Mouse (Mus musculus): ENCODE data around the gene Vgll4. TPM values are rescaled to one million over a fixed set of nuclear protein-coding genes. Genes with fewer than 3 reads are reported as not detected.
A peak's percentile ranks its signal among the peaks of the same experiment; 100 is the strongest.

Vgll4 gene
- polyA plus RNA-seq, 1 experiment from 2014 or later, result 76.8 TPM

DNA sequence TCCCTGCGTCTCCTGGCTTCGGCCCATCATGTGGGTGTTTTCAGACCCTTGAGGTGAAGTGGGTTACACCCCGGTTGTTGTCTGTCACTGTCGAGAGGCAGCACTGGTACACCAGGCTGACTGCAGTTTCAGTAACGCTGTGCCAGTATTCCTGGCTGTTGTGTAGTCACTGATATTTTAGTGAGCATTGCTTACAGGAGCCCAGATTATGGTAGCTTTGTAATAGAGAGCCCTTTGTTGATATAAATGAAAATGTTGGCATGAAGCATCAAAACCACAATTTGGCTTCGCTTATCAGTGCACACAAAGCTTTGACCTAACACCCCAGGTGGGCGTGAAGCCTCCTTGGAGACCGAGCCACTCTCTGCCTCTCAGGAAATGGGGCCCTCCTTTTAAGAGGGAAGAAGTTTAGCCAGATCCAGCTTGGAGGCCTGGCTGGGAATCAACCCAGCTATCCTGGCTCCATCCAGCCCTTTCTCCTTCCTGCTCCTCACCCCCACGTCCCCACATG, 149.8 kb downstream of the Vgll4 start:
- DNase-seq (ENCODE audit: low spot score), result peak; percentile 86
- Histone ChIP-seq H3K4me1 (ENCODE audit: control insufficient read depth, insufficient read depth, low read length) (peaks cover 32% of the 10 kb centered on the region), H3K36me3 (ENCODE audit: control insufficient read depth, insufficient read depth, low read length) (no peaks in the 10 kb centered on the region), H3K9ac (ENCODE audit: low read depth, low read length) (no peak overlapping the region), H3K4me3 (ENCODE audit: low read depth, low read length) (no peak overlapping the region), H3K27me3 (replicated peaks; ENCODE audit: control insufficient read depth, insufficient read depth, low read length) (no peaks in the 10 kb centered on the region), H3K27ac (replicated peaks; ENCODE audit: low read depth, low read length) (peak overlapping the region; percentile 67), H3K9me3 (ENCODE audit: control insufficient read depth, low read length) (peaks cover 8% of the 10 kb centered on the region), H3K4me2 (ENCODE audit: low read depth, low read length) (no peak overlapping the region)
- peak; percentile 74 for ATAC-seq (ENCODE audit: low read depth)
- 45% methylated on average over 9 of the region's 9 CpGs for WGBS

DNA sequence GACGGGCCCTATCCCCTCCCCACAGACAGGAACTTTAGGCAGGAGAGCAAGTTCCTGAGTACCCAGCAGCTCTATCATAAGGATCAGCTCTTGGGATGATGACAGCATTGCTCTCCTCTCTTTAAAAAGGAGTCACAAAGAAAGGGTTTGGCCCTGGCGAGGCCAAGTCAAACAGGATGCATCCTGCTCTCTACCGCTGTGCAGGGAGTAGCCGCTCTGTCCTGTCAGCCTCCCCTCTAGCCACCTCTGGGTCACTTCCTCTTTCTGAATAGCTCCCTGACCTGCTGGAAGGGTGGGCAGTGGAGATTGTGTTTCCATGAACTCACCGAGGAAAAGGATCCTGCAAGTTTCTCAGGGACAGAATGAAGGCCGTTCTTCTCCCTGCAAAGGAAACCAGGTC, 151.3 kb downstream of the Vgll4 start:
- Histone ChIP-seq H3K4me2 (ENCODE audit: low read depth, low read length) (no peak overlapping the region), H3K36me3 (ENCODE audit: control insufficient read depth, insufficient read depth, low read length) (no peaks in the 10 kb centered on the region), H3K9me3 (ENCODE audit: control insufficient read depth, low read length) (peaks cover 10% of the 10 kb centered on the region), H3K4me3 (ENCODE audit: low read depth, low read length) (no peak overlapping the region), H3K27me3 (replicated peaks; ENCODE audit: control insufficient read depth, insufficient read depth, low read length) (no peaks in the 10 kb centered on the region), H3K27ac (replicated peaks; ENCODE audit: low read depth, low read length) (0 out of 2 replicates have a peak overlapping the region, but pooled peaks have one; percentile 44), H3K9ac (ENCODE audit: low read depth, low read length) (no peak overlapping the region), H3K4me1 (ENCODE audit: control insufficient read depth, insufficient read depth, low read length) (peaks cover 32% of the 10 kb centered on the region)
- no peak for DNase-seq (ENCODE audit: low spot score)
- 51% methylated on average over 6 of the region's 6 CpGs for WGBS
- no peak for ATAC-seq (ENCODE audit: low read depth)

DNA sequence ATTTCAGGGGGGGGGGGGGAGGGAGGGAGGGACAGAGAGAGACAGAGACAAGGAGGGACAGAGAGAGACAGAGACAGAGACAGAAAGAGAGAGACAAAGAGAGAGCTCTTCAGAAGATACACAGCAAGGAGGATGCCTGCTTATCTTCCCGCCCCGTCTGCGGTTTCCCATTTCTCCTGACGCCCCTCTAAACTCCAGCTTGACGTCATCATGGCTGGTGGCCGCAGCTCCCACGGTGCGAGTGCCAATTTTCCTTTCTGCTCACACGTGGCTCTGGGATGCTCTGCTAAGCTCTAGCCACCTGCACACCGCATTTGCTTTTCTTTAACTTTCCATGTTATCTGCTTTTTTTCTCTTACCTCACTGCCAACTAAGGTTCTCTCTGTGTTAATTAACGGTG, 151.8 kb downstream of the Vgll4 start:
- Histone ChIP-seq H3K9ac (ENCODE audit: low read depth, low read length) (no peak overlapping the region), H3K4me2 (ENCODE audit: low read depth, low read length) (no peak overlapping the region), H3K27ac (replicated peaks; ENCODE audit: low read depth, low read length) (0 out of 2 replicates have a peak overlapping the region, but pooled peaks have one; percentile 29), H3K4me1 (ENCODE audit: control insufficient read depth, insufficient read depth, low read length) (peaks cover 32% of the 10 kb centered on the region), H3K4me3 (ENCODE audit: low read depth, low read length) (no peak overlapping the region), H3K9me3 (ENCODE audit: control insufficient read depth, low read length) (peaks cover 9% of the 10 kb centered on the region), H3K36me3 (ENCODE audit: control insufficient read depth, insufficient read depth, low read length) (no peaks in the 10 kb centered on the region), H3K27me3 (replicated peaks; ENCODE audit: control insufficient read depth, insufficient read depth, low read length) (no peaks in the 10 kb centered on the region)
- 43% methylated on average over 11 of the region's 11 CpGs for WGBS
- no peak for ATAC-seq (ENCODE audit: low read depth)
- peak; percentile 75 for DNase-seq (ENCODE audit: low spot score)

DNA sequence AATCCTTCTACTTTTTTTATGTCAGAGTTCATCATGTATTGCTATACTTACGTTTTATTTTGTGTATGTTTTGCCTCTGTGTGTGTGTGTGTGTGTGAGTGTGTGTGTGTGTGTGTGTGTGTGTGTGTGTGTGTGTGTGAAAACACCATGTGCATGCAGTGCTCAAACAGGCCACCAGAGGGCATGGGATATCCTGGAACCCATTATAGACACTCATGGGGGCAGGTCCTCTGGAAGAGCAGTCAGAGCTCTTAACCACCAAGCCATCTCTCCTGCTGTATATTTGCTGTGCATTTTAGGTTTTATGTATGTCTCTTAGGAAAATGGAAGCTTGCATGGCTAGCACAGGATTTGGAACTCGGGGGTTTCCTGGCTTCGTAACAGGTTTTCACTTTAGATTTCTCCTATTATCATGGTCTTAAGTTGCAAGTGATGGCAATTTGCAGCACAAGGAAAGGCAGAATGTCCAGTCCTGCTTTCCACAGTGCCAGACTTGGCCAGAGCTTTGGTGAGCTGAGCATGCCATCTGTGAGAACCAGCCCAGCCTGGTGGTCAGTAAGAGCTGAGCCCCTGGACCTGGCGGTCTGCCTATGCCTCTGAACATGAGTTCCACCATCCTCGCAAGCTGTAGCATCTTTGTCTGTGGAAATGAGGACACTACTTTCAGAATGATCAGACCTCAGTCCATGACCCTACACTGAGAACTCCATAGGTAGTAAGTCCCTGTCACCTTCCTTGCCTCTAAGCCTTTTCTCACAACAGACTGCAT, 154.7 kb downstream of the Vgll4 start:
- H3K36me3 ChIP-seq (ENCODE audit: control insufficient read depth, insufficient read depth, low read length), result no peaks in the 10 kb centered on the region
- no peak overlapping the region for H3K9ac ChIP-seq (ENCODE audit: low read depth, low read length)
- no peak overlapping the region for H3K27ac ChIP-seq (replicated peaks; ENCODE audit: low read depth, low read length)
- peaks cover 24% of the 10 kb centered on the region for H3K4me1 ChIP-seq (ENCODE audit: control insufficient read depth, insufficient read depth, low read length)
- H3K4me3 ChIP-seq (ENCODE audit: low read depth, low read length), result no peak overlapping the region
- no peak overlapping the region for H3K4me2 ChIP-seq (ENCODE audit: low read depth, low read length)
- peaks cover 3% of the 10 kb centered on the region; the same call in 1 of the 2 replicates for H3K9me3 ChIP-seq (ENCODE audit: control insufficient read depth, low read length)
- DNase-seq (ENCODE audit: low spot score), result no peak
- WGBS, result 97% methylated on average over 5 of the region's 5 CpGs
- ATAC-seq (ENCODE audit: low read depth), result no peak
- H3K27me3 ChIP-seq (replicated peaks; ENCODE audit: control insufficient read depth, insufficient read depth, low read length), result no peaks in the 10 kb centered on the region

DNA sequence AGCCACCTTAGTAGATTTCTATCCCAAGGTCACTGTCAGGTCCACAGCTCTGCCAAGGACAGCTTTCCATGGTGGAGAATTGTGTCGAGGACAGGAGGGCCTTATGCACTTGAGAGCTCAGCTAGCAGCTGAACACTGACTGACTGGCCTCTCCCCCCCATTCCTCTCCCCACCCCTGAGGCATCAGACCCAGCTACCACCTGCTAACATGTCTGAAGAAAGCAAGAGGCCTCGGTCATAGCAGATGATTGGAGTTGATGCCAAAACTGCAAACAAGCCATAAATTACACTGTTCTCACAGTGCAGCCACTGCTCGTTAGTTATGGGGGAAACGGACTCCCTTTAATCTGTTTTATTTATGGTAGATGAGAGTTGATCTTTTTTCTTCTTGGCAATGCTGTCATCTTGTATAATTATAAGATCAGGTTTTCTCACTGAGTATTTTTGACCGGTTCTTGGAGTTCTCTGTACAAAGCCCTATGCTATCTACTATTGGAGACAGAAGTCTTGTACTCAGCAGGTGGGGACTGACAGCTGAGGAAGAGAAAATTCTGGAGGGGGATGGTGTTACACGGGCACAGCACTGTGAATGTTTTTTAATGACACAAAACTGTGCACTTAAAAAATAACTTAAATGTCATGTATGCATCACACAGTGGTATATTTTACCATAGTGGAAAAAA, 155.5 kb downstream of the Vgll4 start:
- H3K27me3 ChIP-seq (replicated peaks; ENCODE audit: control insufficient read depth, insufficient read depth, low read length), result no peaks in the 10 kb centered on the region
- H3K9ac ChIP-seq (ENCODE audit: low read depth, low read length), result no peak overlapping the region
- H3K4me3 ChIP-seq (ENCODE audit: low read depth, low read length), result no peak overlapping the region
- peak; percentile 80 for ATAC-seq (ENCODE audit: low read depth)
- peak; percentile 85 for DNase-seq (ENCODE audit: low spot score)
- peaks cover 3% of the 10 kb centered on the region; the same call in 1 of the 2 replicates for H3K9me3 ChIP-seq (ENCODE audit: control insufficient read depth, low read length)
- 59% methylated on average over 6 of the region's 6 CpGs for WGBS
- H3K4me1 ChIP-seq (ENCODE audit: control insufficient read depth, insufficient read depth, low read length), result peaks cover 23% of the 10 kb centered on the region
- no peaks in the 10 kb centered on the region for H3K36me3 ChIP-seq (ENCODE audit: control insufficient read depth, insufficient read depth, low read length)
- H3K4me2 ChIP-seq (ENCODE audit: low read depth, low read length), result no peak overlapping the region
- H3K27ac ChIP-seq (replicated peaks; ENCODE audit: low read depth, low read length), result no peak overlapping the region; the same call in 1 of the 2 replicates

DNA sequence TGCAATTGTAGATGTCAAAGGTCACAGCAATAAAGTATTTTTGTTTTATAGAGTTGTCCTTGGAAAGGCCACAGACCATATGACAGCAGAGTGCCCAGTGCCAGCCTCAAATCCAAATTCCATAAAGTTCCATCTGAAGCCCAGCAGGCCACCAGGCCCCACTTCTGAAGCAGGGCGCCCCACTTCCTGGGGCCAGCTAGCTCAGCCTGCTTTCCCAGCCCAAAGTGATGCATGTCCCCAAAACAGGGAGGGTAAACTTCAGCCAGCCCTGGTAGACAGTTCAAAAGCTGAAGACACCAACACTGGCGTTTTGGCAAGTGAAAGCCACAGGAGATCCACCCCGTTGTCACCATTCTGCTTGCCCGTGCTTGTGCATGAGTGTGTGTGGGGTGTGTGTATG, 157.0 kb downstream of the Vgll4 start:
- Histone ChIP-seq H3K9ac (ENCODE audit: low read depth, low read length) (no peak overlapping the region), H3K27ac (replicated peaks; ENCODE audit: low read depth, low read length) (no peak overlapping the region), H3K4me1 (ENCODE audit: control insufficient read depth, insufficient read depth, low read length) (peaks cover 15% of the 10 kb centered on the region; the same call in 1 of the 2 replicates), H3K4me3 (ENCODE audit: low read depth, low read length) (no peak overlapping the region), H3K4me2 (ENCODE audit: low read depth, low read length) (no peak overlapping the region), H3K9me3 (ENCODE audit: control insufficient read depth, low read length) (peaks cover 3% of the 10 kb centered on the region; the same call in 1 of the 2 replicates), H3K27me3 (replicated peaks; ENCODE audit: control insufficient read depth, insufficient read depth, low read length) (no peaks in the 10 kb centered on the region), H3K36me3 (ENCODE audit: control insufficient read depth, insufficient read depth, low read length) (no peaks in the 10 kb centered on the region)
- WGBS, result 90% methylated on average over 4 of the region's 4 CpGs
- no peak for ATAC-seq (ENCODE audit: low read depth)
- no peak for DNase-seq (ENCODE audit: low spot score)

DNA sequence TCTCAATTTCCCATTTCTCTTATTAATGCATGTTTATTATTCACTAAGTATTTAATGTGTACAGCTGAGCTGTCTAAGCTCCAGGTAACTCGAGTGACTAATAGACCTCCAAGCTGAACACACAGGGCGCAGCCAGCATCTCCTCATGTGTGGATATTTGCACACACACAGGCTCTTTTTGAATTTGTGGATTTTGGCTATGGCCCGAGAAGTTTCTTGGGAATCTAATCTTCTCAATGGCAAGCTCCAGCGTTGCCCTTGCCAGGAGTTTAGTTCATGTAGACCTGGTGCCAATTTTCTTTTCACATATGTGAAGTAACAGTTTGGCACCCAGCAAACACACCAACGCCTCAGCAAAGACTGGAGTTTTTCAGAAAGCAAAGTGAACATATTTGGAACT, 157.5 kb downstream of the Vgll4 start:
- H3K27ac ChIP-seq (replicated peaks; ENCODE audit: low read depth, low read length), result peak overlapping the region; percentile 28; the same call in 1 of the 2 replicates
- H3K4me2 ChIP-seq (ENCODE audit: low read depth, low read length), result no peak overlapping the region
- no peak overlapping the region for H3K9ac ChIP-seq (ENCODE audit: low read depth, low read length)
- H3K4me3 ChIP-seq (ENCODE audit: low read depth, low read length), result no peak overlapping the region
- DNase-seq (ENCODE audit: low spot score) (peak; percentile 87), ATAC-seq (ENCODE audit: low read depth) (no peak)
- WGBS, result 55% methylated on average over 5 of the region's 5 CpGs
- peaks cover 12% of the 10 kb centered on the region; the same call in 1 of the 2 replicates for H3K4me1 ChIP-seq (ENCODE audit: control insufficient read depth, insufficient read depth, low read length)
- H3K27me3 ChIP-seq (replicated peaks; ENCODE audit: control insufficient read depth, insufficient read depth, low read length), result no peaks in the 10 kb centered on the region
- peaks cover 3% of the 10 kb centered on the region; the same call in 1 of the 2 replicates for H3K9me3 ChIP-seq (ENCODE audit: control insufficient read depth, low read length)
- no peaks in the 10 kb centered on the region for H3K36me3 ChIP-seq (ENCODE audit: control insufficient read depth, insufficient read depth, low read length)
